Comparison of ENCODE assay signal across 30 mouse cellular contexts in the genomic region with DNA sequence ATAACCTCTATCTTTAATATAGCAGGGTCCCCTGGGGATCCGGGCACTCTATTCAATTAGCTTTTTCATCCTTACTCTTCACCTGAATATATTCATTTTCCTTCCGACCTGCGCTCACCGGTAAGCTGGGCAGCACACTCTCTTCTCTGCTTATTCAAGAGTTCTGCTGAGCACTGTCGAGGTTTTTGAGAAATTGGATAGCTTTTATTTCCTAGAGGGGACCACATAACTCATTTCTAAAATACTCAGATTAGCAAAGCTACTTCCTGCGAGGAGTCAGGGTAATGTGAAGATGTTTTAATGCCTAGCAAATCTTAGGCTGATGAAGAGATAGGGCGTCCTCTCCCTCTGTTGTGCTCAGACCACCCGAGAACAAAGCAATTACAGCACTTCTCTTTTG. TPM values are rescaled to one million over a fixed set of nuclear protein-coding genes. Genes with fewer than 3 reads are reported as not detected.
DNase-seq lines count a peak whose midpoint lies in the region; ATAC-seq and TF ChIP-seq lines count a peak whose summit lies in the region.
"Had no signal": no experiment of that assay in that cellular context is flagged by ENCODE, and none has a peak within 500 bp of the region (broad histone marks: within the 10 kb centered on the region; RNA-seq: fewer than 3 reads in every experiment).

No protein-coding gene starts in this region.

- H3K4me3 ChIP-seq in limb, embryonic 11.5 days (ENCODE audit: low read depth, low read length) = no peak overlapping the region
- no peak overlapping the region for H3K4me3 ChIP-seq in limb, embryonic 10.5 days
- no peak overlapping the region for H3K4me3 ChIP-seq in CH12.LX (replicated peaks in 1 of 3; ENCODE audit: low read depth in 2 of 3, low read length in 2 of 3, poor library complexity in 1 of 3)
- H3K4me3 ChIP-seq: forebrain, embryonic 12.5 days; limb, embryonic 12.5 days; liver, embryonic 15.5 days; midbrain, embryonic 10.5 days had no signal

- ATAC-seq in limb, embryonic 11.5 days (ENCODE audit: insufficient number of reproducible peaks, low FRiP score, low TSS enrichment, low read depth) = no peak
- ATAC-seq: activated CD4-positive, CD25-positive, alpha-beta regulatory T cell, adult 4 months; forebrain, postnatal 0 days; hindbrain, postnatal 0 days; intestine, embryonic 16.5 days had no signal

- no peak overlapping the region for H3K4me2 ChIP-seq in limb, embryonic 11.5 days (ENCODE audit: low read depth, severe bottlenecking)
- H3K4me2 ChIP-seq in CH12.LX (ENCODE audit: insufficient read depth, low read depth, poor library complexity, severe bottlenecking) = no peak overlapping the region
- H3K4me2 ChIP-seq: forebrain, embryonic 12.5 days; limb, embryonic 12.5 days; lung, embryonic 14.5 days had no signal

- WGBS in limb, embryonic 11.5 days = 3% methylated on average over 8 of the region's 8 CpGs
- 3% methylated on average over 8 of the region's 8 CpGs for whole genome bisulfite sequencing in limb, embryonic 10.5 days

- no peak for TF ChIP-seq POLR2A in CH12.LX (IDR thresholded peaks at IDR 0.05; ENCODE audit: low read depth, low read length)

- no peaks in the 10 kb centered on the region for H3K9me3 ChIP-seq in limb, embryonic 11.5 days (ENCODE audit: control insufficient read depth, low read length)
- no peaks in the 10 kb centered on the region for H3K9me3 ChIP-seq in limb, embryonic 10.5 days (replicated peaks)
- H3K9me3 ChIP-seq in CH12.LX (replicated peaks; ENCODE audit: low read length) = no peaks in the 10 kb centered on the region
- H3K9me3 ChIP-seq: embryonic facial prominence, embryonic 15.5 days; forebrain, embryonic 12.5 days; heart, embryonic 13.5 days; limb, embryonic 12.5 days; liver, embryonic 15.5 days; midbrain, embryonic 10.5 days had no signal

- H3K27me3 ChIP-seq in limb, embryonic 11.5 days (ENCODE audit: control insufficient read depth, insufficient read depth, low read length) = peaks cover 51% of the 10 kb centered on the region
- H3K27me3 ChIP-seq in limb, embryonic 10.5 days (ENCODE audit: low read depth, poor library complexity, severe bottlenecking) = peaks cover 100% of the 10 kb centered on the region
- H3K27me3 ChIP-seq in CH12.LX (replicated peaks) = no peaks in the 10 kb centered on the region

- peaks cover 2% of the 10 kb centered on the region for H3K79me2 ChIP-seq in CH12.LX (replicated peaks; ENCODE audit: control insufficient read depth, extremely low read depth, insufficient read depth, poor library complexity, severe bottlenecking)

- intact Hi-C loops in gastrocnemius, postnatal 14 days (cut with DNase I; ENCODE audit: low total_unique reads) = no loop called here

- peaks cover 8% of the 10 kb centered on the region for H3K4me1 ChIP-seq in limb, embryonic 11.5 days (ENCODE audit: control insufficient read depth, insufficient read depth, low read length)
- H3K4me1 ChIP-seq in limb, embryonic 10.5 days = peaks cover 12% of the 10 kb centered on the region
- H3K4me1 ChIP-seq in CH12.LX (ENCODE audit: control insufficient read depth in 1 of 2, insufficient read depth in 2 of 2) = no peaks in the 10 kb centered on the region; a peak in 1 of 4 replicates

- TF ChIP-seq RAD21 in CH12.LX (IDR thresholded peaks at IDR 0.05; ENCODE audit: low read depth, low read length) = no peak

- TF ChIP-seq EP300 in CH12.LX (IDR thresholded peaks at IDR 0.05; ENCODE audit: low read length) = 0 out of 2 replicates have a peak, but pooled peaks have one; percentile 12

- dilution Hi-C loops in CH12.LX (cut with MboI; ENCODE audit: extremely low pct_ligation_motif_present, extremely low pct_unique_long_range_greater_than_20kb, low sequenced_read_pairs) = no loop called here

- TF ChIP-seq CTCF in CH12.LX (conservative IDR thresholded peaks at IDR 0.05 in 1 of 2, IDR thresholded peaks at IDR 0.05 in 1 of 2; ENCODE audit: low read depth in 2 of 2, low read length in 2 of 2) = no peak

- DNase-seq in adrenal gland, adult 2 months = peak; percentile 36
- DNase-seq in adrenal gland, postnatal 14 days = no peak
- peak; percentile 30 for DNase-seq in limb, embryonic 11.5 days (ENCODE audit: low spot score)
- DNase-seq in limb, embryonic 10.5 days (ENCODE audit: low spot score) = no peak
- no peak for DNase-seq in CH12.LX (ENCODE audit: extremely low read depth)
- peak; percentile 19 for DNase-seq in embryo, embryonic 11 days
- DNase-seq in gastrocnemius, postnatal 14 days = no peak
- no peak for DNase-seq in spleen, adult 12 weeks (ENCODE audit: low spot score)
- DNase-seq: adrenal gland, postnatal 10 days; cerebellum, adult 8-10 months; cerebellum, postnatal 25 days; forebrain, postnatal 0 days; kidney, adult 9 months; kidney, postnatal 10 days; layer of hippocampus, postnatal 36 days; lung, embryonic 14.5 days; lung, postnatal 14 days; right cerebral cortex, adult 18-20 months; thymus, adult 18-20 months; thymus, postnatal 25 days had no signal

- no peak overlapping the region for H3K27ac ChIP-seq in limb, embryonic 11.5 days (replicated peaks; ENCODE audit: low read depth, low read length)
- H3K27ac ChIP-seq in limb, embryonic 10.5 days = no peak overlapping the region
- no peak overlapping the region for H3K27ac ChIP-seq in CH12.LX (ENCODE audit: insufficient read depth, low read depth)
- H3K27ac ChIP-seq: embryonic facial prominence, embryonic 15.5 days; forebrain, embryonic 12.5 days; heart, embryonic 13.5 days; hindbrain, postnatal 0 days; limb, embryonic 12.5 days; liver, embryonic 15.5 days; midbrain, embryonic 10.5 days; stomach, postnatal 0 days had no signal

- in situ Hi-C loops in CH12.LX (cut with MboI; ENCODE audit: low pct_ligation_motif_present, low pct_unique_long_range_greater_than_20kb, low sequenced_read_pairs) = no loop called here

- H3K9ac ChIP-seq in limb, embryonic 11.5 days (ENCODE audit: low read length) = no peak overlapping the region
- no peak overlapping the region for H3K9ac ChIP-seq in CH12.LX (ENCODE audit: insufficient read depth, low read depth)
- H3K9ac ChIP-seq: embryonic facial prominence, embryonic 15.5 days; forebrain, embryonic 12.5 days; forebrain, postnatal 0 days; heart, embryonic 13.5 days; limb, embryonic 12.5 days; liver, embryonic 15.5 days; lung, embryonic 14.5 days had no signal

- no peaks in the 10 kb centered on the region for H3K36me3 ChIP-seq in limb, embryonic 11.5 days (ENCODE audit: control insufficient read depth, insufficient read depth, low read length)
- no peaks in the 10 kb centered on the region for H3K36me3 ChIP-seq in limb, embryonic 10.5 days
- peaks cover 0 to 3% of the 10 kb centered on the region in 2 experiments for H3K36me3 ChIP-seq in CH12.LX (replicated peaks in 1 of 2; ENCODE audit: control insufficient read depth in 1 of 2, insufficient read depth in 1 of 2, low read length in 1 of 2)
- H3K36me3 ChIP-seq: embryonic facial prominence, embryonic 15.5 days; forebrain, embryonic 12.5 days; limb, embryonic 12.5 days; midbrain, embryonic 10.5 days had no signal

TF ChIP-seq in CH12.LX, 34 proteins besides CTCF, POLR2A, EP300 and RAD21:
- TF ChIP-seq ELF1 (IDR thresholded peaks at IDR 0.05; ENCODE audit: low read depth, low read length) = no peak
- no peak for TF ChIP-seq MAZ (IDR thresholded peaks at IDR 0.05; ENCODE audit: low read depth, low read length)
- peak; percentile 29; the same call in 1 of the 2 replicates for TF ChIP-seq POLR2AphosphoS2 (IDR thresholded peaks at IDR 0.05; ENCODE audit: low read depth, low read length)
- no peak for TF ChIP-seq JUND (conservative IDR thresholded peaks at IDR 0.05; ENCODE audit: low read depth, low read length)

RNA-seq across cellular contexts. Expression of a gene that starts 8.2 kb away (rescaled TPM):
- 100 to 1,000 TPM in 1 of 2 experiments, 10 to 100 TPM in 1; 43.6 to 115 TPM for total RNA-seq in adrenal gland, adult 2 months (2021)
- polyA plus RNA-seq in adrenal gland, adult 2 months (2012; rRNA removed) = 17.4 and 17.6 TPM in 2 replicates
- total RNA-seq in adrenal gland, postnatal 14 days (2021) = 49.8 and 64.3 TPM in 2 replicates
- 1.4 and 2.0 TPM in 2 replicates for polyA plus RNA-seq in limb, embryonic 11.5 days (2014; fragmentation: Nextera tagmentation; extraction: Ambion mirVana)
- polyA plus RNA-seq in limb, embryonic 10.5 days (2016; fragmentation: Nextera tagmentation; extraction: Ambion mirVana) = 1.1 and 1.4 TPM in 2 replicates
- total RNA-seq in CH12.LX (2012; rRNA removed) = 15.0 and 16.1 TPM in 2 replicates
- 12.8 and 14.1 TPM in 2 replicates for total RNA-seq in CH12.LX (2014; rRNA removed)
- polyA plus RNA-seq in CH12.LX (2012; ENCODE audit: insufficient read length, low read depth) = 6.8 and 7.1 TPM in 2 replicates
- total RNA-seq in gastrocnemius, postnatal 14 days (2021) = 10 to 100 TPM; 12.2 to 12.4 TPM

RNA-seq across cellular contexts. Expression of a gene that starts 17.6 kb away (rescaled TPM):
- 10 to 100 TPM; 24.8 to 31.1 TPM for total RNA-seq in adrenal gland, adult 2 months (2021)
- polyA plus RNA-seq in adrenal gland, adult 2 months (2012; rRNA removed) = 6.8 and 9.7 TPM in 2 replicates
- 26.9 and 27.8 TPM in 2 replicates for total RNA-seq in adrenal gland, postnatal 14 days (2021)
- 33.9 and 34.6 TPM in 2 replicates for polyA plus RNA-seq in limb, embryonic 11.5 days (2014; fragmentation: Nextera tagmentation; extraction: Ambion mirVana)
- 29.2 TPM in 2 replicates for polyA plus RNA-seq in limb, embryonic 10.5 days (2016; fragmentation: Nextera tagmentation; extraction: Ambion mirVana)
- total RNA-seq in CH12.LX (2012; rRNA removed) = 34.9 and 35.8 TPM in 2 replicates
- 52.8 and 65.5 TPM in 2 replicates for total RNA-seq in CH12.LX (2014; rRNA removed)
- 38.2 and 38.4 TPM in 2 replicates for polyA plus RNA-seq in CH12.LX (2012; ENCODE audit: insufficient read length, low read depth)
- total RNA-seq in gastrocnemius, postnatal 14 days (2021) = 10 to 100 TPM; 23.1 to 23.6 TPM

Comparison
In these comparisons a context has a peak if more than half of its experiments do, and no peak if none do; other contexts are left out.
1. DNase-seq: peak in adrenal gland, adult 2 months (single experiment), limb, embryonic 11.5 days (single experiment) and embryo, embryonic 11 days (single experiment); none in adrenal gland, postnatal 14 days (single experiment), limb, embryonic 10.5 days (single experiment), CH12.LX (single experiment), gastrocnemius, postnatal 14 days (single experiment) and spleen, adult 12 weeks (single experiment).